Mouse (Mus musculus) adrenal gland, postnatal 14 days (tissue): Measurements from ENCODE around the gene Cma1. TPM values are rescaled to one million over a fixed set of nuclear protein-coding genes. Genes with fewer than 3 reads are reported as not detected.
"Not testable (repeated sequence)": the region's sequence is repeated elsewhere in the genome, so short reads cannot be mapped to it uniquely, and the experiment has no call there.

ENCODE experiments used
- DNase-seq: peaks from one replicate; pipeline ENCODE4 v3.0.0; 2021; ENCODE audit warnings: mixed read lengths
- long read RNA-seq, 2 experiments: library from polyadenylated mRNA; stranded (forward); transcript quantifications; one replicate each; pipeline ENCODE4 v2.0.0; 2021
- total RNA-seq: library from RNA; stranded (reverse); gene quantifications from 2 replicates; pipeline ENCODE4 v1.2.3, GENCODE M21; 2021

Cma1 gene
- total RNA-seq = 4.3 and 5.9 TPM in 2 replicates
- long read RNA-seq, experiment 1, transcript Cma1-202 (5 exons, 1,090 nt) = major isoform, 6 of 7 reads
- long read RNA-seq, experiment 1, partial matches to known transcripts = 1 of 7 reads
- long read RNA-seq, experiment 1, other reads (novel, unspliced or antisense) = 0 of 7 reads
- long read RNA-seq, experiment 2, transcript Cma1-202 (5 exons, 1,090 nt) = major isoform, 6 of 6 reads
- long read RNA-seq, experiment 2, partial matches to known transcripts = 0 of 6 reads
- long read RNA-seq, experiment 2, other reads (novel, unspliced or antisense) = 0 of 6 reads

- no peak for DNase-seq
Observed at GRCm38 (mm10) chr14:55944575-55944974, at the start of gene Cma1. Cma1 (minus strand) TSS chr14:55944675.

GRCm38 (mm10) chr14:55987464-55987863, 43.0 kb upstream of the Cma1 start:
- DNase-seq = not testable (repeated sequence)

DNA sequence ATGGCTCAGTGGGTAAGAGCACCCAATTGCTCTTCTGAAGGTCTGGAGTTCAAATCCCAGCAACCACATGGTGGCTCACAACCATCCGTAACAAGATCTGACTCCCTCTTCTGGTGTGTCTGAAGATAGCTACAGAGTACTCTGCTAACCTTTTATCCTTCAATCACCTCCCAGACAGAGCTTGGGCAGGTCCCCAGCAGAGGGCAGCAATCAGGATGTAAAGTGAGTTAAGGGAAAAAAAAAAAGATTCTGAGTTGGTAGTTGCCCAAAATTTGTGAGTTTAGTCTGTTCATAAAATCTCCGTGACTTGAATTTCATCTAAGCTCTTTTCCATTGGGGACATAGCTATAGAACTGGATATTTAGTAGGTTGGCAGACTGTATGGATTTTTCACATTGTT, 19.4 kb upstream of the Cma1 start:
- DNase-seq = not testable (repeated sequence)

DNA sequence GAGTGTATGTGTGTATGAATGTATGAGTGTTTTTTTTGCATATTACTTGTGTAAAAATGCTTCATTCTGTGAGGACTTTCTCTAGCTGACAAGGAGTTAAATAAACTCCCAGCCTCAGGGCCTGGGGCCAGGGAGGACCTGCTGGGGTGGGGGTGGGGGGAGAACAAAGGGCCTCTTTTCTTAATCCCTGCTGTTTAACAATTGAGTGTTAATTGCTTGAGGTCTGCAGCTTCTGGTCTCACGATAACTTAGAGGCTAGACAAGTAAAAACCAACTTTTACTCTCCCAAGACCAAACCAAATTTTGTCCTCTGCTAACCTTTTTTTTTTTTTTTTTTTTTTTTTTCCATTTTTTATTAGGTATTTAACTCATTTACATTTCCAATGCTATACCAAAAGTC, 18.8 kb upstream of the Cma1 start:
- no peak for DNase-seq

DNA sequence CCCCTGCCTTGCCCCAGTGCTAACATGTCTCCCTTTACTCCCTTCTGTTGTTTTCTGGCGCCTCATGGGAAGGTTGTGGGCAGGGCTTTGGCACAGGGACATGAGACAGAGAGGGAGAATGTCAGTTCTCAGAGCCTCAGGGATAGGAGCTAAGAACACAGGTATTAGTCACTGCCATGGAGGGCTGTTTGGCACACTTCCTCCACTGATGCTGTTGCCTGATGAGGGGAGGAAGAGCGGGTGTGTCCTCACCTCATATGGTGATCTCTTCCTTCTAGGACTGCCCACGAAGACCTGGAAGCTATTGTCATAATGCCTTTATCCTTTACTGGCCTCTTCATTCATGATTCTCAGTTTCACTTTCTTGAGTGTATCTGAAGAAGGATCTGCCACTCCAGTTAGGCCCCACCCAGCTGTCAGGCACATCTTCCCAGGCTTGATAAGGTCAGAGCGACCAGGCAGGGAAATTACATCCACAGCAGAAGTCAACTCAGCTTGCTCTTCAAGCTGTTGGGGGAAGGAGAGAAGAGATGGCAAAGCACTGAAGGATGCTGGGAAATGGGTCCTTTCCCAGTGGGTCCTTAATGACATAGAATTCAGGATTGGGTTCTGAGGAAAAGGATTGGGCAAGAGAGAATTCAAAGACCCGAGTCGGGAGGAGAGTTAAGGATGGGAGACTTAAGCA, 6.0 kb upstream of the Cma1 start, which contains the start of gene Cma2:
TSS of gene Cma2 (plus strand) at position 635 of the 685 bp plus-strand sequence.
- DNase-seq = no peak

GRCm38 (mm10) chr14:55946269-55946969, 1.9 kb upstream of the Cma1 start:
- DNase-seq = no peak

GRCm38 (mm10) chr14:55943601-55944000, 874 bp downstream of the Cma1 start:
- DNase-seq = no peak

DNA sequence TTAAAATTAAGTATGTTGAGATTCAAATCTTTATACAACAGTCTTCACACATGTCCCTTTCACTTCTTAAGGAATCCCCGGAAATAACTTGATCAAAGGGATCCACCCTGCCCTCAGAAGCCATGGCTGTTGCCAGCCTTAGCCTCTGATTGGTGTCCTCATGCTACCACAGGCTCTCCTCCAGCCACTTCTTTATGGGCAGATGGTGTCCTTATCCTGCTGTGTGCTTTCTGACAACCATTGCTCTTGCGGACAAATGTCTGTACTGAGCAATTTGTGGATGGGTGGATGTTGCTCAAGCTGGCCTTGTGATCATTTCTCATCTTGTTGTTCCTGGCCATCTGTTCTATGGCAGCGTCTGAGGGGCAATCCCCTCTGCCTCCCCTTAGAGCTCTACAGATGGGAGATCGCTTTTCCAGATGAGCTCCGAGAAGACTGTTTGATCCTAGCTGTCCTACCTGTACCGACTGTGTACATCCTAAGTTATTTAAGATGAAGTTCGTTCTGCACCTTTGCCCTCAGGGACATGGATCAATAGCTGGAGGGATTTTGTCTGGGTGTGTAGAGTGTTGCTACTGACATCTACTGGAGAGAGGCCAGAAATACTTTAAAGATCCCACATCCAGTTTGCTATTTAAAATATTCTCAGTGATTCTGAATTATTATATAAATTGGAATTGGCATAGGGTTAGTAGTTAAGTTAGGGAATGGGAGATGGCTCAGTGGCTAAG, 4.2 kb downstream of the Cma1 start:
- no peak for DNase-seq

- peak; percentile 49 for DNase-seq
Observed at GRCm38 (mm10) chr14:55933586-55933985, 10.9 kb downstream of the Cma1 start.

- DNase-seq = no peak
Observed at GRCm38 (mm10) chr14:55929263-55929997, 15.0 kb downstream of the Cma1 start.

DNA sequence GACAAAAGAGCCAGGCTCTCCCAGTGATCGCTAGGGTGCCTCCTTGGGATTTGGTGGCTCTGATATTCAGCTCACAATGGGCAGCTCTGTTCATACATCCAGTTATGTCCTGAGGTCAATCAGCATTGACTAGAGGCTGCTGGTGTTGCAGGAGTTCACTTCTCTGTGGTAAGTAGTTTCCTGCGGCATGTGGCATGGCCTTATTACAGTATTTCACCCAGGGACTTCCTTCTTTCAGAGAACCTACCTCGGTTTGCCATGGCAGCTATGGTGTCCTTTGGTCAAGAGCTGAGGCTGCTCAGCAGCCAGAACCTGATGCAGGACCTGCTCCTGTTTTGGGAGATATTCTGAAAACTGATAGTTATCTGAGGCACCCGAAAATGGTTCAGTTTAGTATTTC, 17.6 kb downstream of the Cma1 start:
- DNase-seq = no peak

DNA sequence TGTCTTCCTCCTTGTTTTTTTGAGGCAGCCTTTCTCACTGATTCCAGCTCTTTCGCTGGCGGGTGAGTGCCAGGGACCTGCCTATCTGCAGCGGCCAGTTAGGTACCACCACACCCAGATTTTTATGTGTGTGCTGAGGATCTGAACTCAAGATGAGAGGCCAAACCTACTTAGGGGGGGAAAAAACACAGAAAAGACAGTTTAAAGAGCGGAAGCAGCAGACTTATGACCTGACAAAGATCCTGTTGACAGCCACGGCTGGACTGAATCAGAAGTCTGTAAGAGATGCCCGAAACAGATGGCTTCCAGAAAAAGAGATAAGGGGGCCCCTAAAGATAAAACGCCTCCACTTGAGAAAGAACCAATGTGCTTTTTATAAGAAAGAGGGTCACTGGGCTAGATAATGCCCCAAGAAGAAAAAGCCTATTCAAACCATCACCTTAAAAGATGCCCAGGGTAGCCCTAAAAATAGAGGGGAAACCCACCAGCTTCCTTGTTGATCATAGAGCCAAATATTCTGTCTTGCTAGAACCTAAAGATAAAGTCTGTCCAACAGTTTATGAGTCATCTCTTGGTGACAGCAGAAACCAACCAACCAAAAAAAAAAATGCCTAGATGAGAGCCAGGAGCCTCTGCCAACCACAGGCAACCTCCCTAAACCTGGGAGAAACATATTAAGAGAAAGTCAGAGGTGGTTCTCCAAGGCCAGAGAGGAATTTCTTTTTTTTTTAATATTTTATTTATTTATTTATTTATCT, 21.8 kb downstream of the Cma1 start:
- no peak for DNase-seq

- DNase-seq = peak; percentile 84
Observed at GRCm38 (mm10) chr14:55918240-55919082, 26.0 kb downstream of the Cma1 start.

DNA sequence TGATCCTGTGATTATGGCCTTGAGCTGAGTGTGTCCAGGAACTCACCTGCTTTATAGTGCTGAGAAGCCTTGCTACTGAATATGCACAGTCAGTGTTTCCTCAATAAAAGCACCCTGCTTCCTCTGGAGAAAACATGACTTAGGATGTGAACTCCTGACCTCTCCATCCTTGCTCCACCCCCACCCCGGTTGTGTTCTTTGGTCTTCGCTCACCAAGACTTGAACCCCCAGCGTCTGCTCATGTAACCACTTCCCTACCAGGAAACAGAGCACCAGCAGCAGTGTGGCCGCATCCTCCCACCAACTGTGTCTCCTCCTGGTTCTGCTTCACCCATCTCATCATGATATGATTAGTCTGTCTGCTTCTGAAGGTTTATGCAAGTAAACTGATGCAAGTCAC, 31.1 kb downstream of the Cma1 start:
- DNase-seq = peak; percentile 11

GRCm38 (mm10) chr14:55905518-55905917, 39.0 kb downstream of the Cma1 start:
- no peak for DNase-seq

DNA sequence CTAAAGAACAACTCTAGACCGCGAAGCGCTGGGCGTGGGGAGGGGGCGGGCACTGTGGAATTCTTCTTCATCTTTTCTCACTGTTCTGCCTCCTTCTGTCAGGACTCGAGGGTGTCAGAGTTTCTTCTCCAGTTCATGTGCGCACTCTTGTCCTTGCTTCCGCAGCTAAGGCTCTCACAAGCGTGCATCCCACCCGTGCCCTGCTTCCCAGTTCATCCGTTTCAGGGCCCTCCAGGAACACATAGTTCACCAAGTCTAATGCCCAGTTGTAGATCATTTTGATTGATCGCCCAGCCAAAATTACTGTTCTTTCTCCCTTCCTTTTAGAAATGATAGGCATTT, 44.1 kb downstream of the Cma1 start:
- no peak for DNase-seq

DNA sequence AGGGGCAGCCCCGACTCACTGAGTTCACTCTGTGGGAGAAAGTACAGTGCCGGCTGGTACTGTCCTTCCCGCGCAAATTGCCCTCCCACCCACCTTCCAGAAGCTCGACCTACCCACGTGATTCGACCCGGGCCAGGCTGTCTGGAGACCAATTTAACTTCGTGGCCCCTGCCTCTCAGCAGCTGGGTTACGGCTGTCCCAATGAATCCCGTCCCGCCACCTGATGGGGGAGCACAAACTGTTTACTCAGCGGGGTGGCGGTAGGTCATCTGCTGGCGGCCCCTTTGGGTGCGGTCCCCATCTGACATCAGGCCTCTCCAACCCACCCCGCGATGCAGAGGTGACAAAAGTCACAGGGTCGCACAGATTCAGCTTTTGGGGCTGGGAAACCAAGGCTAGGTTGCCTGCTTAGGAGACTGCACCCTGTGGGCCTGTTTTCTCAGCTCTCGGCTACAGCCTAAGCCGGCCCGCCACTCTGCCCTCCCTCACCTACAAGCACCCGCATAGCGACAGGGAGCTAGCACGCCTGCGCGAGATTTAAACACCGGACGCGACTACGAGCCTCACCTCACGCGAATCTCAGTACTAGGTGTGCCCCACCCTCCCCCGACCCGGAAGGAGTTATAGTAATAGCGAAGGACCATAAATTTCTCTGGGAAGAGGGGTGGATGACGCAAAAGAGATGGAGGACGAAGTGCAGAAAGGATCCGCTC, 44.6 kb downstream of the Cma1 start, which contains the start of gene Sdr39u1:
TSS of gene Sdr39u1 (minus strand) at position 593 of the 713 bp plus-strand sequence.
- peak; percentile 95 for DNase-seq

DNA sequence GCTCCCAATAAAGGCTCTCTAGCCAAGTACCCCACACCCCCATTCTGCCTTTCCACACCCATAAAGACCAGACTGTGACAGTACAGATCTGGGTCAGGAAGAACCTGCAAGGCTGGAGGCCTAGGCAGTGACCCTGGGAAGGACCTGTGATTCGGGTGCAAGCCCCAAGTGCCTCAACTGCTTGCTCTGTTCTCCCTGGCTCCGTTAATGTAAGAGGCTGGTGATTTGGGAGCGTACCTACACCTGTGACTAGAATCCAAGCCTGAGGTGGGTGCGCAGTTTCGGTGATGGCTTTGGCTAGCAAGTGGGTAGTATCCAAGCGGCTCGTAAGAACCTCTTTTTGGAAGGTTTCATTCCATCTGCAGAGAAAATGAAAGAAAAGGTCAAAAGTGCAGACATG, 45.5 kb downstream of the Cma1 start:
- DNase-seq = no peak

DNA sequence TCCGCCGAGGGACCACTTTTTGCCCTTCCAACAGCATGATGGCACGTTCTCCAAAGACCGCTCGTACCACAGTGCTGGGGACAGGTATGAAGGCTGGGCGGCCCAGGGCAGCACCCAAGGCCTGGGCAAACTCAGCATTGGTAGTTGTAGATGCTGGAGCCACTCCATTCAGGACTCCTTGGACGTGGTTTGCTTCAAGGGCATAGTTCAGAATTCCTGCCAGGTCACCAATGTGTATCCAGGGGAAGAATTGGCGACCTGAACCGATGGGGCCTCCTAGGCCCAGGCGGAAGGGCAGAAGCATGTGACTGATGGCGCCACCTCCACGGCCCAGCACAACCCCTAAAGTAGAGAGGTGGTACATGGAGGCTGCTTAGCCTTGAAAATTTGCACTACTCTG, 46.8 kb downstream of the Cma1 start:
- no peak for DNase-seq
